Mouse (Mus musculus) heart, postnatal 36 days (tissue): ENCODE data around the gene Wtip. TPM values are rescaled to one million over a fixed set of nuclear protein-coding genes. Genes with fewer than 3 reads are reported as not detected.
"Not testable (repeated sequence)": the region's sequence is repeated elsewhere in the genome, so short reads cannot be mapped to it uniquely, and the experiment has no call there.

ENCODE experiments used
- DNase-seq, 2 experiments: peaks; one replicate each; pipeline ENCODE4 v3.0.0; 2021 to 2022
- intact Hi-C: fragments of 180-260 bp; cut with DNase I; formaldehyde crosslinking; loops from one replicate; pipeline ENCODE4 v1.15.1; 2025
- total RNA-seq, 2 experiments: library from RNA; stranded (reverse); gene quantifications; 2 replicates each; pipeline ENCODE4 v1.2.3; 2021

Gene Wtip
- total RNA-seq = 10 to 100 TPM in 1 of 2 experiments, 1 to 10 TPM in 1; 8.6 to 10.3 TPM

- intact Hi-C loops = loop anchor here (2.0 to 5.0 kb wide), 2 partner anchors 36 to 64 kb away; partner anchors contain the start of genes Pdcd2l and Uba2
These were observed at the start of gene Wtip for GRCm38 (mm10) chr7:34133117-34133762. Gene Wtip (minus strand): TSS chr7:34133268.

DNA sequence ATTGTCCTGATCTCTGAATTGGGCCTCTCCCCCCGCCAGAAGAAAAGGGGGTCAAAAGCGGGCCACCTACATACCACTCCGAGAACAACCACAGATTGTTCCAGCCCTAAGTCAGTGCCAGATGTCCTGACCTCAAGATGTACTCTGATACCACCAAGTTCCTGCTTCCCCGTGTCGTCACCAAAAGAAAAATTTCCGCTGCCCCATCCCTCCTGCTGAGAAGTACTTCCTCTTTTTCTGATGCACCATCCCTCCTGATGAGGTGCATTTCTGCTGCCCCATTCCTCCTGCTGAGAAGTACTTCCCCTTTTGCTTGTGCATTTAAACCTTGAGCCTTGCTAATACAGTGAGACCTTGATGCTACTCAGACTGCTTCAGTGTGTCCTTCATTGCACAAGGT lies 43.2 kb upstream of the Wtip start:
- DNase-seq, intact Hi-C loops: not testable (repeated sequence)

More at GRCm38 (mm10) chr7:34133117-34133762, at the start of gene Wtip:
- peak; percentile 74 to 81 for DNase-seq

DNA sequence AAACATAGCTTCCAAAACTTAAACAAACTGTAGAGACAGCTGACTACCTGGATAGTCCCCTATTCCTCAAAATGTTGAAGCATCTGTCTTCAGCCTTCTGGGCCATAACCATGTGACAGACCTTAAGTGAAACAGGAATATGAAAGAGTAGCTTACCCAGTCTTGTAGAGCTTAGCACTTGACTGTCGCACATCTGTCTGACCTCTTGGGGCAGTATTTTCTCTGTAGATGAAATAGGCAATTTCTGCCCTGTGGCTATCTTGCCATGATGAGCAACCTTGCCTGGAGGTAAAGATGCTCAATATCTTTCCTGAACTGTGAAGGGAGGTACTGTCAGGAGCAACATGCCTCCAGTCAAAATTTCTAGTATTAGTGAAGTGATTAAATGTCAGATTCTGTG lies 39.2 kb upstream of the Wtip start:
- intact Hi-C loops = no loop called here
- DNase-seq = no peak

DNA sequence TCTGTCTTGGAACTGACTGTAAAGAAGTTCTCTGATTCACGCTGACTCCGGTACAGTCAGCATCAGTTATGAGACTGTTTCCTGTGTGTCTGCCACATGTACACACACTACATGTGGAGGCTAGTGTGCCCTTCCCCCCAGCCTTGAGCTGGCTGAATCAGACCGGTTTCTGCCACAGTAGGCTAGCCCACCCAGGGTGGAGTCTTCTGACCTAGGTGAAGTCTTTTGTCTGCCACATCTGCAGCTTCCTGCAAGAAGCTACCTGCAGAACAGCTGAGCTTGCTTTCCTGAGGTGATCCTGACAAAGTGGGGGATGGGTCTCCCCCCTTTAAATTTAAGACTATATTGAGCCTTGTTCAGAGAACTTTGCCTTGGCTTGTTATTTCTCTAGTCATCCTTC lies 36.4 kb upstream of the Wtip start, which contains the start of gene Uba2:
Gene Uba2, minus strand, starts transcription at position 146 of the 400 bp plus-strand sequence.
- no peak for DNase-seq
- intact Hi-C loops = loop anchor here (2.0 kb wide), 2 partner anchors 25 to 37 kb away; partner anchors contain the start of gene Wtip

GRCm38 (mm10) chr7:34168470-34169251 lies 35.6 kb upstream of the Wtip start:
- DNase-seq = peak; percentile 96
- intact Hi-C loops = loop anchor here (2.0 kb wide), 2 partner anchors 26 to 36 kb away; partner anchors contain the start of gene Wtip

DNA sequence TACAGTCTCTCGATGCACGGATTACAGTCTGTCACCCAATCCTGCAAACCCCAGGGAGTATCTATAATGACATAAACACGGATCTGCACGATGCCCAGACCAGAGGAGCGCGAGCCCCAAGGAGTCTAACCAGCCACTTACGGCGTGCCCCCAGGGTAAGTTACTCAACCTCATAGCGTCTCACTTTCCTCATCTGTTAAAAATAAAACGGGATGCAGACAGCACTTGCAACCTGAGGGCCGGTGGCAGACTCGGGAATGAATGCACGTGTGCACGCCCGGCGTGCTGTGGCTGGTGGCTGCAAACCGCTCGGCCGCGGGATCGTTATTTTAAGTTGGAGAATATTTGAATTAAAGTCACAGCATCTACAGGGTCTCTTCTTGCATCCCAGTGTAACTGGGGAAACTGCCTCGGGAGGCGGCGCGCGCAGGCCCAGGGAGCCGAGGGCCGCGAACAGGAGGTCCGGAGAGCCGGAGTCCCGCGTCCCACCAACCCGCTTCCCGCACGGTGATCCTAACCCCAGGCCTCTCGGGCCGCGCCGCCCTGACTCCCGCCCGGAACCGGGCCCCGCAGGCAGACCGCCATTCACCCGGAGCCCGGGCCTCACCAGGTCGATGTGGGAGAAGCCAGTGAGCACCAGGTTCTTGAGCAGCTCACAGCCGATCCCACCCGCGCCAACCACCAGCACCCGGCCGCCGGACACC lies 34.9 kb upstream of the Wtip start:
- DNase-seq = no peak
- intact Hi-C loops = loop anchor here (2.0 kb wide), 2 partner anchors 27 to 35 kb away; partner anchors contain the start of gene Wtip

DNA sequence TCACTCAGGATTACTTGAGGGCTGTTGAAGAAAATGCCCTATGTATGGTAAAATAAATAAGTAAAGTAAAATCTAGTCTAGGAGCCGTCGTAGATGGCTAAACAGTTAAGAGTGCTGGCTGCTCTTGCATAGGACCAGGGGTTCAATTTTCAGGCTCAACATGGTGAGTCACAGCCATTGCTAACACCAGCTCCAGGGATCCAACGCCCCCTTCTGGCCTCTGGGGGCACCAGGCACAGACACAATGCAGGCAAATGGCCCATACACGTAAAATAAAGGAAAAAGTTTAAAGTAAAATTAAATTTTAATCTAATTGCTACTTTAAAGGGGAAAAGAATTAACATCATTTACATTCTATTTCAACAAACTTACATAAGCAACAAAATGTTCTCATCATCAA lies 33.8 kb upstream of the Wtip start:
- intact Hi-C loops = no loop called here
- no peak for DNase-seq

GRCm38 (mm10) chr7:34165999-34166398 lies 32.9 kb upstream of the Wtip start:
- DNase-seq = no peak
- intact Hi-C loops = no loop called here

GRCm38 (mm10) chr7:34164671-34165070 lies 31.6 kb upstream of the Wtip start:
- no peak for DNase-seq
- intact Hi-C loops = no loop called here

DNA sequence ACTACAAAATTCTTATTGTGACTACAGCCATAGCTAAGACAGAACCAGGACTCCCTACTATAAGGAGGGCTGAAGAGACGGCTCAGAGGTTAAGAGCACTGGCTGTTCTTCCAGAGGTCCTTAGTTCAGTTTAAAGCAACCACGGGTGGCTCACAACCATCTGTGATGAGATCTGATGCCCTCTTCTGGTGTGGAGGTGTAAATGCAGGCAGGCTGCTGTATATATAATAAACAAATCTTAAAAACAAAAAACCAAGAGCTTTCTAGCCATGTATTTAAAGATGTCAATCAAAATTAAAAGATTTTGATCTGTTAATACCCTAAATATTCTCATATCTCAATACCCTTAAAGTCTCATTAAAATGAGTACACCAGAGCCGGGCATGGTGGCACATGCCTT lies 26.1 kb upstream of the Wtip start:
- intact Hi-C loops = no loop called here
- no peak for DNase-seq

GRCm38 (mm10) chr7:34157994-34158393 lies 24.9 kb upstream of the Wtip start:
- no peak for DNase-seq
- intact Hi-C loops = no loop called here

GRCm38 (mm10) chr7:34147193-34147592 lies 14.1 kb upstream of the Wtip start:
- no peak for DNase-seq
- intact Hi-C loops = no loop called here

- intact Hi-C loops = no loop called here
- no peak for DNase-seq
These were observed 8.1 kb upstream of the Wtip start for GRCm38 (mm10) chr7:34141123-34141522.

DNA sequence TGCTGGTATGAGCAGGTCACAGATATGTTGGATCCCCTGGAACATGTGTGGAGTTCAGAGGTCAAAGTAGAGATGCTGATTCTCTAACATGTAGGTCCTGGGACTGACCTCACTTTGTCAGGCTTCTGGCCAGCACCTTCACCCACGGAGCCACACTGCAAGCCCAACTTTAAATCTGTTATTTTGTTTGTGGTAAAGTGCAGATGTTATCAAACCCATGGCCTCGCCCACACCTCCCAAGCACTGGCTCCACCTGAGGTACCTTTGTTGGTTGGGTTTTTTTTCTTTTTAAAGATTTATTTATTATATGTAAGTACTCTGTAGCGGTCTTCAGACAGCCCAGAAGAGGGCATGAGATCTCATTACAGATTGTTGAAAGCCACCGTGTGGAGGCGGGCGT lies 6.4 kb upstream of the Wtip start:
- intact Hi-C loops = no loop called here
- DNase-seq = no peak

- no peak for DNase-seq
- intact Hi-C loops = loop anchor here (5.0 kb wide), 1 partner anchor 63 kb away; the partner anchor contains the start of gene Pdcd2l
These were observed 1.3 kb upstream of the Wtip start for GRCm38 (mm10) chr7:34134336-34134735.

DNA sequence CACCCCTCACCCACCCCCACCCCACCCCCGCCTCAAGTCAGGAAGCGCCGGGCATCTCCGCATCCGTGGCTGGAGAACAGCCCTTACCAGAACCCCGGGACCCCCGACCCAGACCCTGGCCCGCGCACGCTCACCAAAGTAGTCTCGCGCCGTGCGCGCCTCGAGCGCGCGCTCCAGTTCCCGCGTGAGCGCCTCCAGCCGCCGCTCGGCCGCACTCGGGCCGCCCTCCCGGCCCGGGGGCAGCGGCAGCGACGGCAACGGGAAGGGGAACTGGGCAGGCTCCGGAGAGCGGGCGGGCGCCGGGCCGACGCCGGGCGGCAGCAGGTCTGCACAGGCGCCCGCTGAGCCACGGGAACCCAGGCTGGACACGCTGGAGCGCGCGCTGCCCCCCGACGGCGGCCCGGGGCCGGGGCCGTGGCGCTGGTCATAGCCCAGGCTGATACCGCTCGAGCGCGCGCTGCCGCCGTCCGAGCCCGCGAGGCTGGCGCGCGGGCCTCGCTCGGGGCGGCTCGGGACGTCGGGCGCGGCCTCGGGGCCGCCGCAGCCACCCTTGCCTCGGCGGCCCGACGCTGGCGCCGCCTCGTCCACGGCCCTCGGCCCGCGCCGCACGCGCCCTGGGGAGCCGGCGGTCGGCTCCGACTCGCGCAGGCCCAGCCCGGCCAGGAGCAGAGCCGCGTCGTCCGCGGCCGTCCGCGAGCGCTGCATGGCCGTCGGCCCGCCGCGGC lies 551 bp downstream of the Wtip start:
- DNase-seq = peak; percentile 29 to 48
- intact Hi-C loops = loop anchor here (2.0 to 5.0 kb wide), 2 partner anchors 36 to 65 kb away; partner anchors contain the start of genes Pdcd2l and Uba2

GRCm38 (mm10) chr7:34131959-34132354 lies 1.1 kb downstream of the Wtip start:
- DNase-seq = no peak
- intact Hi-C loops = loop anchor here (2.0 to 5.0 kb wide), 2 partner anchors 37 to 65 kb away; partner anchors contain the start of genes Pdcd2l and Uba2

DNA sequence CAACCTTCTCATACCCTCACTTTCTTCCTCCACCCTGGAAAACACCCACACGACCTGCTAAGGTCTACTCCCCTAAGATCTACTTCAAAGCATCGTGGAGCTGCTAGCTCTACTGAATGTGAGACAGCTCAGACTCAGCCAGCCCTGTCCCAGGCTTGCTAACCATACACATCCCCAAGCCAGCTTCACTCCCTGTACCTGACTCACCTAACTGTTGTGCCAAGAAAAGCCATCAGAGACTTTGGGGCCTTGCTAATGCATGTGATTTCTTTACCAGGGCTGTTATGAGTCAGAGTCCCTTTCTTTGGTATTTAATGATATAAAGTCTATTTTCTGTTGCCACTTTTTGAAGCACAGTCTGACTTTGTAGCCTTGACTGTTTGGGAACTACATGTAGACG lies 1.9 kb downstream of the Wtip start:
- intact Hi-C loops = loop anchor here (5.0 kb wide), 1 partner anchor 66 kb away; the partner anchor contains the start of gene Pdcd2l
- DNase-seq = no peak

- DNase-seq = no peak
- intact Hi-C loops = no loop called here
These were observed 6.8 kb downstream of the Wtip start for GRCm38 (mm10) chr7:34126291-34126690.

DNA sequence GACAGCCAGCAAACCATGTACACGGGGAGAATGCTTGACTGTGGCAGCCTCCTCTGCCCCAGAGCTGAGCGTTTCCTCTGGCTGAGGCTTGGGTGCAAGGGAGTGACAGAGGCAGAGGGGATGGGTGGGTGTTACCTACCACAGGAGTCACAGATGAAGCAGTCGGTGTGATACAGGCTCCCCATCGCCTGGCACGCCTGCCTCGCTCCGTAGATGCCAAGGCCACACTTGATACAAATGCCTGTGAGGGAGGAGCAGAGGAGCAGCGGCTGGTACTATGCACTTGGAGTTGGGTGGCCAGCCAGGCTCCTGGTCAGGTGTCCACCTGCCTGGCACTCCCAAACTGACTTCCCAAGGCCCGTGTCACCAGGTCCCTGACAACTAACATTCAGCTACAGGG lies 7.7 kb downstream of the Wtip start:
- no peak for DNase-seq
- intact Hi-C loops = no loop called here
